Mouse (Mus musculus) layer of hippocampus, adult 2 months (tissue): Measurements from ENCODE around the gene Sdc3. TPM values are rescaled to one million over a fixed set of nuclear protein-coding genes. Genes with fewer than 3 reads are reported as not detected.

Experiments
- DNase-seq, 2 experiments: peaks; one replicate each; pipeline ENCODE4 v3.0.0; 2022; ENCODE audit warnings: low spot score in 2 of 2
- H3K27ac ChIP-seq: fragments of 200-600 bp; 2 replicates; pipeline ENCODE4 v1.8.1; 2022
- H3K4me3 ChIP-seq: fragments of 200-600 bp; 2 replicates; pipeline ENCODE4 v1.8.1; 2022; ENCODE audit warnings: mild to moderate bottlenecking
- CTCF ChIP-seq: fragments of 200-600 bp; conservative IDR thresholded peaks from 2 replicates; pipeline ENCODE4 v1.8.1; 2022; ENCODE audit warnings: antibody characterized with exemption, mild to moderate bottlenecking, moderate library complexity
- total RNA-seq, 2 experiments: library from RNA; stranded (reverse); gene quantifications; 2 replicates each; pipeline ENCODE4 v1.2.3; 2021

Sdc3 gene
- total RNA-seq, 2 experiments from 2014 or later: 130 to 140 TPM

DNA sequence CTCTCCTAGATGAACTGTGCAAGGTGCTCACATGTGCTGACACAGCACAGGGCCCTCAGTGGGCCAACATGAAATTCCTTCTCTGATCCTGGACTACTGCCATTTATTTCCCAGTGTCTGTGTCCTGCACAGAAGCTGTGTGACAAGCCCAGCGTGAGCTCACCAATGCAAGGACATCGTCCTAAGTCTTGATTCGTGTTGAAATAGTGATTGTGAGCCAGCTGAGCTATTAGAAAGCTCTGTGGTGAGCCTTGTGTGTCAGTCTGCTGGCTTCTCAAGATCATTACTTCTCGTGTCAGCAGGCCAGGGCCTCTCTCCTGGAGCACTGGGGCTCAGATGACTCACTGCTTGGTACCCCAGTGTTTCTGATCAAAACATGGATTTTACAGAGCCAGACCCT lies 18.4 kb upstream of the Sdc3 start:
- Histone ChIP-seq H3K27ac (0 out of 2 replicates have a peak overlapping the region, but pooled peaks have one; percentile 20), H3K4me3 (no peak overlapping the region)
- no peak for TF ChIP-seq CTCF
- DNase-seq: no peak

DNA sequence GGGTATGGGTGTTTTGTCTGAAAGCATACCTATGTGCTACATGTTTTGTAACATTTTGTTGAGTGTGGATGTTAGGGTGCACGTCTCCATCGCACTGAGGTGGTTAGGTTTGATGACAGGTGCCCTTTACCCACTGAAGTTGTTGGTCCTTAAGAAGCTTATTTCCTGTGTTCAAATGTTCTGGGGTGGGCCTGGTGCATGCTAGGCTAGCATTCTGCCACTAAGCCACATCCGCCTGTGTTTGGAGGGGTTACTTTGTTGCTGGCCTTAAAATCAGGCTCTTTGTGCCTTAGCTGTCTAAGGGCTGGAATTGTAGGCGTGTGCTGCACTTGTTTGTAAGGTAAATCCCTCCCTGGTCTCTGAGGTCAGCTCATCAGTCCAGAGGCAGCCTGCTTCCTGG lies 17.5 kb upstream of the Sdc3 start:
- TF ChIP-seq CTCF: no peak
- Histone ChIP-seq H3K27ac (no peak overlapping the region), H3K4me3 (no peak overlapping the region)
- no peak for DNase-seq

DNA sequence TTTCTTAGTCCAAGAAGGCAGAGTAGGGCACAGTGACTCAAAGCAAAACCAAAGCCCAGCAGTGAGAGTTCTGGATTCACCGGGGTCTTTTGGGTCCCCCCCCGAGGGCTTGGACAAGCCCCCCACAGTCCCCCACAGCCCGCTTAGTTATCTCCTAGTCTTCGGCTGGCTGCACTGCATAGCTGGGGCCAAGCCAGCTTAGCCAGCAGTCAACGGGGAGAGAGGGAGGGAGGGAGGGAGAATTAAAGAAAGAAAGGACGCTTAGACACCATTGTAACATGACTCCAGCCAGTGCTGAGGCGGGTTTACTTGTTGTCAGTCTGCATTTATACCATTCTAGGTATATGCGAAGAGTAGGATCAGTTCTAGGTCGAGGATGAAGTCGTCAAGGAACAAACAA lies 14.7 kb upstream of the Sdc3 start:
- no peak overlapping the region for H3K4me3 ChIP-seq
- peak overlapping the region; percentile 54 for H3K27ac ChIP-seq
- DNase-seq: no peak
- no peak for TF ChIP-seq CTCF

DNA sequence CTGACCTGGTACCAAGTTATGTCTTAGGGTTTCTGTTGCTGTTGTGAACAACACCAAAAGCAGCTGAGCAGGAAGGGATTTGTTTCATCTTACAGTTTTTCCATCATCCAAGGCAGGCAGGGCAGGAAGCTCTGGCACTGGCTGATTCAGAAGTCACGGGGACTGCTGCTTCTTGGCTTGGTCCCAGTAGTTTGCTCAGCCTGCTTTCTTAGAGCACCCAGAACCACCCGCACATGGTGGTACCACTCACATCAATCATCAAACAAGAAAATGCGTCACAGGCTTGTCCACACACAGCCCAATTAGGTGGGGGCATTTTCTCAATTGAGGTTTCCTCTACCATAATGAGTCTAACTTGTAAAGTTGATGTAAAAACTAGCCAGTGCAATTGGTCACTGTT lies 13.3 kb upstream of the Sdc3 start:
- TF ChIP-seq CTCF: no peak
- Histone ChIP-seq H3K4me3 (no peak overlapping the region), H3K27ac (peak overlapping the region; percentile 54)
- peak in 1 of 2 experiments; percentile 75 for DNase-seq

DNA sequence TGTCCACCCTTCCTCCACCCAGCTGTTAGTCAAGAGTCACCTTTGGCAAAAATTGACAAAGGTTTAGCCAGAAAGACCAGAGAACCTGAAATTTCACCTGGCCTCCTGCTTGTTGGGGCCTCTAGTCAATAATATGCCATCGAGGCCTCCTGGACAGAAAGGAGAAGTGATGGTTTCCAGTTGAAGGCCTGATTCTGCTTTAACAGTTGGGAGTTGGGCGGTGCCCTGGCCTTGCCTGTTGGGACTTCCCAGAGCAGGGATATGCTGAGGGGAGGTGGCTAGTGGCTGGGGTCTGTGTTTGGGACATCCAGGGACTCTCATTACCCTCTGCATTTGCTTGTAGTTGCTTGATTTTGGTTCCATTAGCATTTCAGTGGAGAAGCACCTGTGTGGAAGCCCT lies 9.8 kb upstream of the Sdc3 start:
- no peak for DNase-seq
- Histone ChIP-seq H3K27ac (no peak overlapping the region), H3K4me3 (no peak overlapping the region)
- no peak for TF ChIP-seq CTCF

DNA sequence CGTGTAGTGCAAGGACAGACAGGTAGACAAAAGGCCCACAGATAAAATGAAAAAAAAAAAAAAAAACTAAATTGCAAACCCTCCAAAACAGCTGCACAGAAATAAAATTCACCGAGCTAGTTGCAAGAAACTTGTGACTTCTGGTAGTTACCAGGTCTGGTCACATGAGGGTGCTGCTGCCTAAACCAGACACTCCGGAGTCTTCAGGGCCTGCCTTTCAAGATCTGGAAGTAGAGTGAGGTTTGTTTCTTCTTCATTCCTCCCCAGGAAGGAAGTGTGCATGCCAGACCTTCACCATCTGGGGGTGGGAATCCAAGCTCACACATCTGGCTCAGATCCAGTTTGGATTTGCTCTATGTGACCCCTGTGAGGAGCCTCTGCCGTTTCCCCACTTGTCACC lies 7.6 kb upstream of the Sdc3 start:
- H3K4me3 ChIP-seq: no peak overlapping the region
- TF ChIP-seq CTCF: peak; percentile 79
- no peak overlapping the region for H3K27ac ChIP-seq
- peak; percentile 44 to 70 for DNase-seq

DNA sequence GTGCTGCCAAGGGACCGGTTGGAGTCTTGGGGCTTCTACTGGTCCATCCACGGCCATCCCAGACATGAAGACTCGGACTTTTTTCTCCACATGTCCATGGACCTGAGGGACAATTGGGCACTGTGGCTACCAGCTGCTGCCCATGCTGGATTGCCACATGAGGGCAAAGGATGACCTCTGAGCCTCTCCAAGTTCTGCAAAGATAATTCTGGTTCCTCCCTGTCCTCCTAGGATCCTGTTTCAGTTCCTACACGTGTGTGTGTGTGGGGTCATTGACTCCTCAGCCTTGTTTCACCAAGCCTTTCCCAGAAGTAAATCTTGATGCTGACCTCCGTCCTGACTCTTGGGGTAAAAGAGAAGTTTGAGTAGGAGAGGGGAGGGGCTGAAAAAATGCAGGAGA lies 4.8 kb upstream of the Sdc3 start:
- H3K4me3 ChIP-seq: no peak overlapping the region
- DNase-seq: no peak
- no peak for TF ChIP-seq CTCF
- no peak overlapping the region for H3K27ac ChIP-seq

DNA sequence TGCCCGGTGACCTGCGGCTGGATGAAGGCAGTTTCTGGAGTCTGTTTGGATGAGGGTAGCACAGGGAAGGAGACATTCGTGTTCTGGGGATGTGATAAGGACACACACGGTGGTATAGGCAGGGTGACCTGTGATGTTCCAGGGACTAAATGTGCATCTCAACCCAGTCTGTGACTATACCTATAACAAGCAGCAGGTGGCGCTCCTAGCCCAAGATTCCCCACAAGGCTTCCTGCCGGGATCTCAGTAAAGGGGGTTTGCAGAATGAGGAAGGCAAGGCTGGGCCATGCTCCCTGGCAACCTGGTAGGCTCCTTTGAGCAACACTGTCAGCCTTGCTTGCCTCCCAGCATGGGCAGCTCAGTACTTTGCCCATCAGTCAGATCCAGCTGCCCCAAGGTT lies 2.2 kb upstream of the Sdc3 start:
- H3K27ac ChIP-seq: no peak overlapping the region
- TF ChIP-seq CTCF: peak; percentile 94
- DNase-seq: peak; percentile 83 to 89
- no peak overlapping the region for H3K4me3 ChIP-seq

DNA sequence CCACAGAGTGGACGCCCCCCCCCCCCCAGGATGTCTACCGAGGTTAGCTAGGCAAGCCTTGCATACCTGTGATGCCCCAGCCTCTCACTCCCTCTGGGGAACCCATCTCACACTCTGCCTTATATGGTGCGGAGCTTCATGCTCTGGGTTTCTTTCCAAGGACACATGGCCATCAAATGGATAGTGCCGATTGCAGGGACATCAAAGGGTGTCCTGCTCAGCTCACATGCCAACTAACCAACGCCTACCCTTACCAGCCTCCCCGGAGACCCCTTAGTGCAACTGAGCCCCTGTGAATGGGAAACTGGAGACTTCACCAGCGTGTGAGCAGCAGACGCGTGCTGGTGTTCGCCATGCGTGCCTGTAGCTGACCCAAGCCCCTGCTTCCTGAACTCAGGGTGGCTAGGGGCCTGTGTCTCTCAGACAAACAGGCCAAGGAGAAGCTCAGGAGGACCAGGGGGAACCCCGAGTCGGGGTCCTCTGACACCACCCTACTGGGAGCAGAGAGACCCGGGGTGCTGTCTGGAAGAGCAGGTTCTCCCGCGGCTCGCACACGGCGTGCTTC lies 444 bp upstream of the Sdc3 start:
- Histone ChIP-seq H3K27ac (peak overlapping the region; percentile 86), H3K4me3 (peak overlapping the region; percentile 90)
- no peak for DNase-seq
- TF ChIP-seq CTCF: no peak

DNA sequence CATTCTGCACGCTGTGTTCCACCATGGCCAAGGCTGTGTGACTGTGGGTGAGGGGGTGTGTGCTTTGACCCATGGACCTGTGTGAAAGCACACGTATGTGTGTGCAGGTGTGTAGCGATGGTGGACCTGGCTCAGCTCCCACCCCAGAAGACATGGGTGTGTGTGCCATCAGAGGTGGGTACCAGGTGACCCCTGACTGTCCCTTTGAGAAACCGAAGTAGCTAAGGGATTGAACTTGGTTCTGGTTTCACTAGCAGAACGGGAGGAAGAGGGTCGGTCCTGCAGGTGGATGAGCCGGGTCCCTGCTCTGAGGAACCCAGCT lies 804 bp downstream of the Sdc3 start:
- no peak for TF ChIP-seq CTCF
- DNase-seq: no peak
- peak overlapping the region; percentile 90 for H3K4me3 ChIP-seq
- peak overlapping the region; percentile 95 for H3K27ac ChIP-seq

DNA sequence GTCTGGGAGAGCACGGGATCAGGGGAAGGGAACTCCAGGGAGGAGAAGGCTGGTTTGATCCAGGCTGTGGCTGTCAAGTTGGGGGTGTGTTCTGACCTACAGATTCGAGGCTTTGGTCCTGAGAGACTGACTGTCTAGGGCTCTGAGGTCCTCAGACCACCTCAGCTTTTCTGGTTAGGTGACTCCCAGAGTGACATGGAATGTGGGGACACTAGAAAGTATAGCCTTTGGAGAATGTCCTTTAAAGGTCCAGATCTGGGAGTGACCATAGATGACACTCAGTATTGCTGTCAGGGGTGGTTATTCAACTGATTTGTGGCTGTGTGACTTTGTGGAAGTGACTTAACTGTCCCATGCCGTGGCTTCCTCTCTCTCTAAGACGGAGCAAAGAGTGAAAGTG lies 2.4 kb downstream of the Sdc3 start:
- DNase-seq: no peak
- no peak overlapping the region for H3K27ac ChIP-seq
- H3K4me3 ChIP-seq: peak overlapping the region; percentile 42; the same call in 1 of the 2 replicates
- no peak for TF ChIP-seq CTCF

DNA sequence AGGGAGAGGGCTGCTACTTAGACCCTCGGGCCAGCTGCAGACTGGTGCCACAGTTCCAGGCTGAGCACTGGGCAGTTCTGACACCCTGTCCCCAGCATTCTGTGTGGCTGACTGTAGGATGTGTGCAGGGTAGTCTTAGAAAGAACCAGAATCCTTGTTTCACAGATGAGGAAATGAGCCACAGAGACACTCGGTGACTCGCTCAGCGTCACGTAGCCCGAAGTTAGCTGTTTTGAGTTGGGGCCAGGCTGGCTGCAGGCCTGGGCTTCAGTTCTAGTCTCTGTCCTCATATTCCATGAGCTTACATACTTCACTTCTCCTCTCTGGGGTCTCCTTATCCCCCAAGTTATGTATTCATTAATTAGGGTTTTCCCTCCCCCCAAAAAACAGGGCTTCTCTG lies 3.6 kb downstream of the Sdc3 start:
- TF ChIP-seq CTCF: no peak
- DNase-seq: no peak
- H3K27ac ChIP-seq: 0 out of 2 replicates have a peak overlapping the region, but pooled peaks have one; percentile 18
- H3K4me3 ChIP-seq: no peak overlapping the region

DNA sequence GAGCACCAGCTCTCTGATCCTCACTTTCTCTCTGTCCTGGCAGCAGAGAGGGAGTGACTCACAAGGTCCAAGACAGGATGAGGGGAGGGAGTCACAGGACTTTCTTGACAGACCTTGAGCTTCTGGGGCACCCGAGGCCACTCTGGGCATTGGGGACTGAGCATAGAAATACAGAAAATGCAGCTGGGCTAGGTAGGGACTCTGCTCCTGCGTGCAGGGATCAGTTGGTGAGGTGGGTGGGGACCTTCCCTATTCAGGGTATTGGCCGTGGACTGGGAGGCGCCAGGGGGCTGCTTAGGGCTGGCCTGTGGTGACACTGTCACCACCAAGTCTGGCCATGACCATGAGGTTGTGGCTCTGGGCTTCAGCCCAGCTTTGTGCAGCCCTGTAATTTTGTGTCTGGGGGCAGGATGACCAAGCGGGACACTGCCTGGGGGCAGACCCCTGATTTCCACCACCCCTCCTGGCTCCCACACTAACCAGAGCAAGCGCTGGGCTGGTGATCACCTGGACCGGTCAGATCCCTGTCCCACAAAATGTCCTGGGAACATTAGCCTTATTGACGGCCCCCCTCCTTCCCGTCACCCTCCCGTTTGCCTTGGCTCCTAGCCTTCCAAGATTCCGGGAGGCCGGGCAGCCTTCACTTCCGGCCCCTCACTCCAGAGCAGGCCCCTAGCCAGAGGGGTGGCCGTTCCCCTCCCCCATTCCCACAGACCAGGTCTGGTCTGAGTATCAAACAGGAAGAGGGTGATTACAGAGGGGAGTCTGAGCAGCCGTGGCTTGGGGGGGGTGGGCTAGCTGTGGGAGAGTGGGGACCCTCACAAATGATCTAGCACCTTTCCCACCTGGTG lies 5.1 kb downstream of the Sdc3 start:
- TF ChIP-seq CTCF: no peak
- DNase-seq: no peak
- H3K4me3 ChIP-seq: no peak overlapping the region; the same call in 1 of the 2 replicates
- H3K27ac ChIP-seq: peak overlapping the region; percentile 71; the same call in 1 of the 2 replicates

DNA sequence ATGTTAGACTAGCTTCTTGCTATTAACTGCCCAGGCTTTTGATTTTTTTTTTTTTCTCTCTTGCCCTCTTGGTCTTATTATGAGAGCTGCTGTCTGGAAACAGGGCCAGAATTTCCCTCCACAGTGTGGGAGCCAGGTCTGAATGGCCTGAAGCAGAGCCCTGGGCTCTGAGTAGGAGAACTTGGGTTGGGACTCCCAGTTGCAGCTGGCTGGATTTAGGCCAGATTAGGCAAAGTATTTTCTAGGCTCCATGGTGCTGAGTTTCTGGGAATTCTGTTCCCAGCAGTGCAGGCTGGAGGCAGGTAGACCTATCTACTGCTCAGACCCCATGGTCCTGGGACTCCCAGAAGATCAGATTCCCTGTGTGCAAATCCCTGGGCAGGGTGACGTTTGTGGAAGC lies 6.1 kb downstream of the Sdc3 start:
- Histone ChIP-seq H3K27ac (peak overlapping the region; percentile 61; the same call in 1 of the 2 replicates), H3K4me3 (no peak overlapping the region)
- TF ChIP-seq CTCF: no peak
- DNase-seq: no peak
